Mouse (Mus musculus) brain, embryonic 18.5 days (tissue): ENCODE measurements around the gene Ppp1r13b.
A peak's percentile ranks its signal among the peaks of the same experiment; 100 is the strongest.

Experiments
- DNase-seq: peaks from one replicate; pipeline ENCODE4 v3.0.0-alpha.2; 2012; ENCODE audit warnings: low read depth, low spot score

Ppp1r13b gene

DNA sequence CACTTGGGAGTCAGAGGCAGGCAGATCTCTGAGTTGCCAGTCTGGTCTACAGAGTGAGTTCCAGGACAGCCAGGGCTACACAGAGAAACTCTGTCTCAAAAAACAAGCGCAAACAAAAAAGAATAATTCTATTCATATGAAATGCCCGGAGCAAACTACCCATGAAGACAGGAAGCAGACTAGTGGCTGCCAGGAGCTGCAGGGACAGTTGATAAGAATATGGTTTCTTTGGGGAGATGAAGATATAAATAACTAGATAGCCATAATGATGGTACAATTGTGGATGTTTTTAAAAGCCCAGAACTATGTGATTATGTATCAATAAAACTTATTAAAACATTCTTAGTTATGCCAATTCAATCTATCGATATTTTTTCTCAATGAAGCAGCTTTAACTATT, 25.9 kb downstream of the Ppp1r13b start:
- no peak for DNase-seq

DNA sequence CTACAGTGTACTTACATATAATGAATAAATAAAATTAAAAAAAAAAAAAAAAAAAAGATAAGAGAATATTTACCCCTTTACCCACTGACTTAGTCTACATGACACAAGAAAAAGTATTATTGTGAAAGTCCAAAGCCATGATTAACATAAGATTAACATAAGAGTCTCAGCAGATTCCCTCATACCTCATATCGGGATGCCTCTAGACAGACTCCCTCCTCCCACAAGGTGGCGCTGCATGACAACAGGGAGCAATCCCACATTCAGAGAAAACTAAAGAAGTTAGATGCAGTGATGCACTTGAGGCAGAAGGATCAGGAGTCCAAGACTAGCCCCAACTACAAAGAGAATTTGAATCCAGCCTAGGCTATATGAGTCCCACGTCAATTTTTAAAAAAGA, 29.7 kb downstream of the Ppp1r13b start:
- DNase-seq, result peak; percentile 28

DNA sequence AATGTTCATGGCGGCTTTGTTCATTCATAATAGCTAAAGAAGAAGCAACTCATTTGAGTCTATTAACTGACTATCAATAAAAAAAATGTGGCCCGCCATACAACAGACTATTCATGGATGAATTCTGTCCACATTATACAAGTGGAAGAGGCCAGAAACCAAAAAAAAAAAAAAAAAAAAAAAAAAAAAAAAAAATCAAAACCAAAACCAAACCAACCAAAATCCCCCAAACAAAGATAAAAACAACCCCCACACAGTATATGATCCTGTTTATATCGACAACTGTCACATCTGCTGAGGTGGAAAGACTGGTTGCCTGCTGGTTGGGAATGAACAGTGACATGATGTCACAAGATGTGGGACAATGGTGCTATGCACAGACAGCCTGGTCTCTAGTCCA, 32.4 kb downstream of the Ppp1r13b start:
- no peak for DNase-seq

DNA sequence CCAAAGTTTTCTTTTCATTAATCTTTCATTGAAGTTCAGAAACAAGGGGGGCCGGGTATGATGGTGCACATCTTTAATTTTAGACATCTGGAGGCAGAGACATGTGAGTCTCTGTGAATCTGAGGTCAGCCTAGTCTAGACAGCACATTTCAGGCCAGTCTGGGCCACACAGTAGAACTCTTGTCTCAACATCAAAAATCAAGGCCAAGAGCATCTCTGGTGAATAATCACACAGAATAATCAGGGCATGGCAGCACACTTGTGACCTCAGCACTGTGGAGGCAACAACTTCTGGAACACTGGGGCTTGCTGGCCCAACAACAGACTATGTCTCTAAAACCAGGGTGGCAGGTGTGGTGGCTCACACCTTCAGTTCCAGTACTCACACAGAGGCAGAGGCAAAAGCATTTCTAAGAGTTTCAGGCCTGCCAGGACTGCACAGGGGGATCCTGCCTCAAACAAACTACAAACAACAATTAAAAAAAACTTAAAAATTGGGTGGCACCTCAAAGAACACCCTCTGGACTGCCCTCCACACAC, 33.2 kb downstream of the Ppp1r13b start:
- no peak for DNase-seq

DNA sequence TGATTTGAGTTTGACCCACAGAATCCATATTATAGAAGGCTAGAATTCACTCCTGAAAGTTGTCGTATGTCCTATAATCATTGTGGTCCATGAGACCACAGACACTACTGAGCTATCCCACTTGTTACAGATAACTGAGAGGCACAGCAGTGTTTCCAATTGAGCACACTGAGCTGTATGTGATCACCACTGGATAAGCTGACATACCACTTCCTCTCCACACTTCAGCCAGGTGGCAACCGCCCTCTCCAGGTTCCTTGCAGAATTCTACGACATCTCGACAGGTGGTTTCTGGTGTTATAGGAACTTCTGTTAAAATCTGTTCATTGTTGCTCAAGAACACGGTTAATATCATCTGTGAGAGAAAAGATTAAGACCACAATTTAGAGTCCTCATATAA, 35.8 kb downstream of the Ppp1r13b start:
- no peak for DNase-seq

DNA sequence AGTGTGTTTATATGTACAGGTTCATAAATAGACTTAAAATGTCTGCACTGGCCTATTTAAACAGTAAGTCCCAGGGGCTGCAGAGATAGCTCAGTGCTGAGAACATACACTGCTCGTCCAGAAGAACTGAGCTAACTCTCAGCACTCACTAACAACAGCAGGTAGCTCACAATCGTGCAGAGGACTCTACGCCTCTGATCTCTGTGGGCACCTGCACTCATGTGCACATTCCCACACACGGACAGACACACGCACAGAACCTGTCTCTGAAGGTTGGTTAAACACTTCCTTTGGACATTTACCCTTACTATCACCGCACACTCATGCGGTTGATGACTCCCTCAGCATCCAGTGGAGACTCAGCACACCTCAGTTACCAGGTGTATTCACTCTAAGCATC, 37.1 kb downstream of the Ppp1r13b start:
- no peak for DNase-seq

DNA sequence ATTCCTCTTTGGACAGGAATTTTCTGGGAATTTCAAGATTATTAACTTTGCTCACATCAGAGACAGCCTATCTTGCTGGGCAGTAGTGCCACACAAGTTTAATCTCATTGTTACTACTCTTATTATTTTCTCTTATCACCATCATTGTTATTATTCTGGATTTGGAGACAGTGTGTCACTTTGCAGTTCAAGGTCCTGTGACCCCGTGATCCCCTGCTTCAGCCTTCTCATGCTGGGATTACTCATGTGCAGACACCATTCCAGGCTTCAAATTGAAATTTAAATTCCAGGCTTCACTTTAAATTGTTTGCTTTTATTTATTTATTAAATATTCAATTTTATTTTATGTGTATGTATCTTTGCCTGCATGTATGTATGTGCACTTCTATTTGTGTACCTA, 38.1 kb downstream of the Ppp1r13b start:
- no peak for DNase-seq

DNA sequence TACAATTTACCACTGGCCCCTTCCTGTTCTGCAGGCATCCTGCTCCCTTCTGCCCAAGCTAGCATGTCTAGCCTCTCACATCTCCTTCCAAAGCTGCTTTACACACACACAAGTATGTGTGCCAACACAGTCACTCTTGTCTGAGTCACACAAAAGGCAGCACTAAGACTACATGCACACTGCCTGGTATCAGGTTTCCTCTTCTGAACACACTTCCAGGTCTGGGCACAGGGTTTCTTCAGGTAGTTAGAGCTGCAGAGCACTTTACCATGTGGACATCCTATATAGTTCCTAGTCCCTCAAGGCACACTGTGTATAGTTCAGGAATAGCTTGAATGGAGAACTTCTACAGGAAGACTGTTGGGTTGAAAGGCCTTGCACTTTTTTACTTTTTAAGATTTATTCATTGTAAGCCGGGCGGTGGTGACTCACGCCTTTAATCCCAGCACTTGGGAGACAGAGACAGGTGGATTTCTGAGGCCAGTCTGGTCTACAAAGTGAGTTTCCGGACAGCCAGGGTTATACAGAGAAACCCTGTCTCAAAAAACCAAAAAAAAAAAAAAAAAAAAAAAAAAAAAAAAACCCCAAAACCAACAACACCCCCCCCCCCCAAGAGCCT, 43.6 kb downstream of the Ppp1r13b start:
- no peak for DNase-seq

DNA sequence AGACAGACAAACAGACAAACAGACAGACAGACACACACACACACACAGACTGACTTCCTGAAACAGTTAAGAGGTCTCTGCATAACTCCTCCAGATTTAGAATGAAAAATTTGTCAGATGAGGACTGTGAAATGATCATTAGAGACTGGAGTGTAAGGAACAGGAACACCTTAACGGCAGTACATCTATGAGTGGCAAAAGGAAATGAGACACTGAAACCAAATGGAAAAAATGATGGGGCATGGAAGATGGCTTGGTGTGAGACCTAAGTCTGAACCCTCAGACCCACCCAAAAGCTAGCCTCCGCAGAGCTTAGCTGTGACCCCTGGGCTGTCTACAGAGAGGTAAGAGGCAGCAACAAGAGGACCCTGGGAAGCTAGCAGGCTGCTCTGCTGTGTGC, 52.5 kb downstream of the Ppp1r13b start:
- no peak for DNase-seq

DNA sequence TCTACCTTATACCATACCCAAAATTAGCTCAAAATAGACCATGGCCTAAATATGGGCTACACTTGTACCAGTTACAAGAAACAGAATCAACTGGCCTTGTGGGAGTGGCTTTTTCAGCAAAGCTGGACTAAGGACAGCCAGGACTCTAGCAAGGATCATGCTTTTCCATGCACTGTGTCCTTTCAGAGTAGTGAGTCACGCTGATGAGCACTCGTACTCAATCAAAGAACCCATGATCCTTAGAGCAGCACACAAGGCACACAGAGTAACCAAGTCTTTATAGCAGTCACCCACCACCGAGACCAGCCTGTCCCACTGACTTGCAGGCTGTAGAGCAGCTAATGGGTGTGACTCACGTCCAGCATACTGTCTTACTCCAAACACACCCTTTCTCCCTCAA, 54.4 kb downstream of the Ppp1r13b start:
- no peak for DNase-seq

DNA sequence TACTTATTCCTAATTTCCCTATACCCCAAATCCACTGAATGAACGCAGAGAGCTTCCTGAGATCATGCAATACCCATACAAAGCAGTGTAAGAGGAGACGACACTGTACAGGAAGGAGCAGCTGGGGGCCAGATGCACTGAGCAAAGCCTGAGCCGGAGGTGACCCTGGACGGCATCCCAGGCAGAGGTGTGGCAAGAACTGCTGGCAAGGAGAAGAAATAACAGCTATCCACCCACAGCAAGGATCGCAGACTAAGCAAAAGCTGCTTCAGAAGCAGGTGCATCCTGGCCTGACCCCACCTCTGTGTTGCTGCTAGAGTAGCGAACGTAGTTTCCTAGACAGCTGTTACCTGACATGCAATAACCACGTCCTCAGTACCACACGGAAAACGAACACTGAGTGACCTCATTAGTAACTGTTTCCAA, 54.9 kb downstream of the Ppp1r13b start:
- no peak for DNase-seq

DNA sequence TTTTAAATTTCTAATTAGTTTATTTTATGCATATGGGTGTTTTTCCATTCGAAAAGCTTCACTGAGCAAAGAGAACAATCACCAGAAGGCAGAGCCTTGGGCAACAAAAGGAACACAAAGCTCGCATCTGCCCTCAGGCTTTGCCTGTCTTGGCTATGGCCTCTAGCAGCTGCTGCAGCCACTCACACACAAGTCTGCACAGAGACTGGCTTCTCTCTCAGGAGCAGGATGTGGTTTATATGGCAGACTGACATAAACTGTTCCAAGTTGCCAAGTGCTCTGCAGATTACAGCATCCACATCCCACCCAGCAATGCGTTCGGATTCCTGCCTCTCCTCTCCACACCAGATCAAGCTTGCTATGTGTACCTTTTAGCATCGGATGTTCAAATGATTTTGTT, 56.2 kb downstream of the Ppp1r13b start:
- DNase-seq, result no peak

DNA sequence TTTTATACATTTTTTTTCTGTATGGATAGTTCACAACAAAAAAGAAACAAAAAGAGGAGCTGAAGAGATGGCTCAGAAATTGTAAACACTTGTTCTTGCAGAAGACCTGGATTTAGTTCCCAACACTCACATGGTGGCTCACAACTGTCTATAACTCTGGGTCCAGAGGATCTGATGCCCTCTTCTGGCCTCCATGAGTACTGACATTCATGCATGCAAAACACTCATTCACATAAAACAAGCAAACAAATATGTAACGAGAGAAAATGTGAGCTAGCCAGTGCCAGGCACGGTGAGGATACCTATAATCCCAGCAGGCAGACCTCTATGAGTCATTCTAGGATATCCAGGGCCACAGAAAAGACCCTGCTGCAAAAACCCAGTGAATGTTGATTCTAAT, 56.7 kb downstream of the Ppp1r13b start:
- DNase-seq, result no peak

DNA sequence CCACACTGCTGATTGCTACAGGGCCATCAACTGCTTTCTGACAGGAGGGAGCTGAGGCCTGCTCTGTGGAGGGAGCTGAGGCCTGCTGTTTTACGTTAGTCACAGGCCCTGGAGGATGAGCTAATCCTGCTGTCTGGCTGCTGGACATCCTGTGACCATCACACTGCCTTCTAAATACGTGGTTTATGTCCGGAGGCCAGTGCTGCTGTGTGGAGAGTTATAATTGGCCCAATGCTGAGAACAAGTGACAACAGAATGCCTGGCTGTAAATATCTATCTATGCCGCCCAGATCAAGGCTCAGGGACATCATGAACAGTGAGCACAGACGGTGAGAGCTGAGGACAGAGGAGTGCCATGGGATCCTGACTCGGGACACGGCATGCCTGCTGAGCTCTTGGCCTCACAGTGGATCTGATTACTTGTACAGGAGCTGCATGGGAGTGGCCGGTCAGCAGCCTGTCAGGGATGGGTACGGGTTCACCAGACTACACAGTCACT, 59.6 kb downstream of the Ppp1r13b start:
- no peak for DNase-seq

DNA sequence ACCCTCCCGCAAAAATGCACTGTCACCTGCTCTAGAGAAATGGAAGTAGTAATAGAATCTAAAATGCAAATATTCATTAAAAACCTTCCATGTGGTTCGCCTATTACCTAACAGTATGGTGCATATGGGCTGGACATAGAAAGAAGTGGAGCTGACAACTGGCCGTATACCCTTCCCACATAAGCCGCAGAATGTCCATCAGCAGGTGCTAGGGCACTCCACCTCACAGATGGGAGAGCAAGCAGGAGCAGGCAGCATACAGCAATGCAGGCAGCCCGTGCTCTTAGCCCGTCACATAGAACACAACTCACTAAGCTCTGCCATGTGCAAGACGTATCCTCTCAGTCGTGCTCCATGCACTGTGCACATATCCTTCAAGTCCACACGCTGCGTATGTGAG, 61.1 kb downstream of the Ppp1r13b start:
- DNase-seq, result no peak

DNA sequence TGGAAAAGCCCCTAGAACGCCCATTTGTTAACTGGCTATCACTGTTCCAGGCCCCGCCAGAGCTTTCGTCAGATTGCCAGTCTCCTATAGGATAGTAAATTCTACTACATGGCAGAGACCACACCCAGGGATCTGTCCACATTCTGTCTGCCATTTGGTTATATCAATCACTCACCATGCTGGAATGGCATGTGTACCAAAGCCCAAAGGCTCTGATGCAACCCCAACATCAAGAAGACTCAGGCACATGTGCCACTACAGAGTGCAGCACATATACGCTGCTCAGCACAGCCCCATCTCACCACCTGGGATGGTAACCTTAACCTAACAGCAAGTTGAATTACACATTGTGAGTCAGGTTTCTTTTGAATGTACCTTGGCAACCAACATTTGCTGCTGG, 62.0 kb downstream of the Ppp1r13b start:
- DNase-seq, result no peak

DNA sequence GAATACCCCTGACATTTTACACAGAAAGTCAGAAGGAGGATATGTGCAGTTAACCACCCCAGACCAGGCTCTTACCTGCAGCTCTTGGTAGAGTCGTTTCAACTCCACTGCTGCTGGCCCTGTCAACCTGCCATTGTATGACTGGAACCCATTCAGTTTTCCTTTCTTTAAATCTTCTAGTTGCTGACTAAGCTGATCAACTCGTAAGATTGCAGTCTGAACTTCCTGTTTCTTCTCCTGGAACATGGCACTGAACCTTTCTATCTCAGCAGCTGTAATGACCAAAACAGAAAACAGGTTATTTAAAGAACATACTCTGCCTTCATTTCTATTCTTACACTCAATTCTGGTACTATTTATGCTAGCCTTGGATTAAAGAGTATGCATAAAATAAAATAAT, 64.4 kb downstream of the Ppp1r13b start:
- no peak for DNase-seq

DNA sequence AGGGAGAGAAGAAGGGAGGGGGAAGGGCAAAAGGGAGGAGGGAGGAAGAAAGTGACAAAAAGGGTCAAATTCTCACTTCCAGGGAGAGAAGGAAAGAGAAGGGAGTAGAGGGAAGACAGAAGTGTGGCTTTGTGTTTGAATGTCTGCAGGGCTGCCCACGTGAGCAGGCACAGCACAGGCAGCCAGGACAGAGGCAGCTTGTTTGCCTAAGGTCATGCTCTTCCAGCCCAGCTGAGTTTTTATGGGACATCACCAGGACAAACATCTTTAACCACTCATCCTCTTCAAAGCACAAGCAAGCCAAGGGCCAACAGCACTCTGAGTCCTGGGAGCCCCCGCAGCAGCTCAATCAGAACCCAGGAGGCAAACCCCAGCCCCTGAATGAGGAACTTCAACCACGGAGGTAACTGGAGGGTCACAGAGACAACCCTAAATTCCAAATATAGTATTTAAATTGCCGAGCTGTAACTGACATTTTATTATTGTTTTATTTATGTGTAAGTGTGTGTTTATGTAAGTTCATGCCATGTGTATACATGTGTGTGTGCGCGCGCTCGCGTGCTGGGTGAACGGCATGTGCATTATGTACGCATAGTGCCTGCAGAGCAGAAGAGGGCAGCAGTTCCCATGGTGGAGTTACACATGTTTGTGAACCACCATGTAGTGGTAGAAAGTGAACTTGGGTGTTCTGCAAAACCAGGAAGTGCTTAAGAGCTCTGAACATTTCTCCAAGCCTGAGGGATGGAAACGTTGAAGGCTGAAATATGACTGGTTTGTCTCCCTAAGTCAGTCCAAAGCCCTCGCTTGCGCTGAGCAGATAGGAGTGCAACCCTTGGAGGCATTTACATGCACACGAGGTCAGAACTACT, 65.1 kb downstream of the Ppp1r13b start:
- no peak for DNase-seq

DNA sequence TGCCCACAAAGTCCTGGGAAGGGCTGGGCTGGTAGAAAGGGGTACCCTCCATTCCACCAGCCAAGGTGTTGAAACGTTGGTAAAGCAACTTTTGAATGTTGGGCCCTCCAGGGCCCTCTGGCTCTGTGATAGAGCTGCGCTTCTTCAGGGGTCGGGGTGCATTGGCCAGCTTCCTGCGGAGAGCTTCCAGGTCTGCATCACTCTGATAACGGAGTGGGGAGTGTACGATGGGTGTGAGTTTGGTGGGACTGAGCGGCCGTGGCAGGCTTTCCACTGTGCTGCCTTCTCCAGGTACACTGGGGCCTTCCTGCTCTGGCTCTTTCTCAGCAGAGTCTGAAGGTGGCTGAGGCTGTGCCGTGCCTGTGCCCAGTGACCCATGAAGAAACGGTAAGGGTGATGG, 74.5 kb downstream of the Ppp1r13b start:
- DNase-seq, result no peak

DNA sequence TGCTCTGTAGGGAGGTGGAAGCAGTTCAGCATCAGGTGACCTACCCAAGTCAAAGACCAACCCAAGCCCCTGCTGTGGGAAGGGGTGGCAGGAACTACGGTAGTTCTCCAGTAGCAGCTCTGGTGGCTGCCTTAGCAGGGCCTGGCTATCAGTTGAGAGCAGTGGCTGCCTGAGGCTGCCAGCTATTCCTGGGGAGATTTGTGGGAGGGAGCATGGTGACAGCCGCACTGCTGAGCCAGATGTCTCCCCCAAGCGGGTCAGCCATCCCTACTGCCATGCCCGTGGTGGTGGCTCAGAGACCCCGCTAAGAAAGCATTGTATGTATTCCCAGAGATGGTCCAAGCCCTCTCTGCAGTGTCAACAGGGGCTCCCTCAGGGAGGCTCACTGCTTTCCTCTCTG, 75.3 kb downstream of the Ppp1r13b start:
- no peak for DNase-seq

DNA sequence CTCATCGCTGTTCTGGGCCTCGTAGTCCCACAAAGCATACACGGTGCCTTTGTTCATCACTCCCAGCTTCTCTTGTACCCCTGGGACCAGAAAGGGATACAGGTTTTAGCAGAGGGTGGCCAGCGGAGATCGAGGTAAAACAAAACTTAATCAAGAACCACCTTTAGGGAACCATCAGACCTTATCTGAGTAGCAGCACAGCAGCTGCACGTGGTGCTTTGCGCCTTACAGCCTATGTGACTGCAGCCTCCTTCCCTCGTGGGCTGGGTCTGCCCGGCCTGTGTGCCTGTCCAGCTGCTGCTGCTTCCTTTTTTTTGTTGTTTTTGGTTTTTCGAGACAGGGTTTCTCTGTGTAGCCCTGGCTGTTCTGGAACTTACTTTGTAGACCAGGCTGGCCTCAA, 77.5 kb downstream of the Ppp1r13b start:
- DNase-seq, result no peak

DNA sequence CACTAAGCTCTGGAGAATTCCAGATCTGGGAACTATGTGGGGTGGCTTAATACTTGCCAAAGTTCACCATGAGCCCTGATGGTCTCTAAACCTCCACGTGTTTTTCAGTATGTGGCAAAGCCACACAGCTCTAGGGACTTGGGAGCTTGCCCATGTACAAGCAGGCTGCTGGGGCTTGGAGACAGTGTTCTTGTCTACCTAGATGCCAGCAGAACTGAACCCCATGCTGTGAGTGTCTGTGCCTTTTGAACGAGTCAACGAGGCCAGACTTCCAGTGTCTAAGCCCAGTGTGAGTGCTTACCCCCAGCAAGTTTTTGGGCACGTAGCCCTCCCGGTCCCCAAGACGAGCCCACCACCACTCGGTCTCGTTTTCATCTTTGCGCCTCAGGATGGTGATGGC, 78.0 kb downstream of the Ppp1r13b start:
- DNase-seq, result no peak

DNA sequence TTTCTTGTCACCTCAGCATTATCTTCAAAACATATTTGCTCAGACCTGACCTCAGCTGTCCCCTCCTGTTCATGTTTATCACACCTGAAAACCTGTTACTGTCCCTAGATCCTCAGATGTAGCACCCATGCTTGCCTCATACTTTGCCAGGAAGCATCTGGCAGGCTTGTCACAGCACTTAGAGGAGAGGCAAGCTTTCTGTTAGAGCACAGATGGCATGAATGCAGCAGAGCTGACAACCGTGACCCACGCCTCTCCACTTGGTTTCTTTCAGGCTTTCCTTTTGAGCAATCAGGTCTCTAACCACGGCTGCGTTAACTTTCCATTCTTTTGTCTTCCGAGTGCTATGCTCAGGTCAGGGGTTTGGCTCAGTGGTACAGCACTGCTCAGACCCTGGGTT, 78.5 kb downstream of the Ppp1r13b start:
- no peak for DNase-seq
